Mouse (Mus musculus) kidney, embryonic 16.5 days (tissue): ENCODE measurements around the gene Gm6904. TPM values are rescaled to one million over a fixed set of nuclear protein-coding genes. Genes with fewer than 3 reads are reported as not detected.

Source experiments
- ATAC-seq: fragments of 200-750 bp; cut with Nextera tagmentation; 2 replicates; pipeline ENCODE4 v1.8.0; 2017; ENCODE audit warnings: moderate TSS enrichment; ENCODE audit not compliant: low FRiP score, low TSS enrichment
- H3K27ac ChIP-seq: fragments of 300-500 bp; sonication (generic); 2 replicates; pipeline ENCODE4 v1.5.1; 2014; ENCODE audit warnings: low read length
- H3K27me3 ChIP-seq: fragments of 300-500 bp; sonication (generic); 2 replicates; pipeline ENCODE4 v1.6.1; 2014; ENCODE audit warnings: low read length, control low read depth, mixed read lengths; ENCODE audit not compliant: insufficient read depth
- H3K36me3 ChIP-seq: fragments of 300-500 bp; sonication (generic); 2 replicates; pipeline ENCODE4 v1.6.1; 2014; ENCODE audit warnings: low read length, control low read depth, mixed read lengths; ENCODE audit not compliant: insufficient read depth
- H3K4me1 ChIP-seq: fragments of 300-500 bp; sonication (generic); 2 replicates; pipeline ENCODE4 v1.6.1; 2014; ENCODE audit warnings: low read length, control low read depth, mixed read lengths; ENCODE audit not compliant: insufficient read depth
- H3K4me2 ChIP-seq: fragments of 300-500 bp; sonication (generic); replicated peaks from 2 replicates; pipeline ENCODE4 v1.6.1; 2014; ENCODE audit warnings: low read depth, low read length
- H3K4me3 ChIP-seq: fragments of 300-500 bp; sonication (generic); 2 replicates; pipeline ENCODE4 v1.5.1; 2014; ENCODE audit warnings: mild to moderate bottlenecking, low read length
- H3K9ac ChIP-seq: fragments of 300-500 bp; sonication (generic); replicated peaks from 2 replicates; pipeline ENCODE4 v1.6.1; 2014; ENCODE audit warnings: low read length
- H3K9me3 ChIP-seq: fragments of 300-500 bp; sonication (generic); 2 replicates; pipeline ENCODE4 v1.6.1; 2016; ENCODE audit warnings: low read length, control low read depth
- WGBS: fragments of 180-500 bp; shearing (Covaris S2); extraction: QIAGEN DNeasy Blood & Tissue Kit; methylation state at CpG from one replicate; pipeline ENCODE4 v1.1.7; 2014; 5-methylcytosine and 5-hydroxymethylcytosine counted together
- polyA plus RNA-seq: library from polyadenylated mRNA; unstranded; fragments of >200 nt; fragmentation: Nextera tagmentation; extraction: Ambion mirVana; gene quantifications from 2 replicates; pipeline ENCODE4 v1.2.1, GENCODE M21; 2015

Gene Gm6904
- polyA plus RNA-seq, 1 experiment from 2014 or later = not detected

DNA sequence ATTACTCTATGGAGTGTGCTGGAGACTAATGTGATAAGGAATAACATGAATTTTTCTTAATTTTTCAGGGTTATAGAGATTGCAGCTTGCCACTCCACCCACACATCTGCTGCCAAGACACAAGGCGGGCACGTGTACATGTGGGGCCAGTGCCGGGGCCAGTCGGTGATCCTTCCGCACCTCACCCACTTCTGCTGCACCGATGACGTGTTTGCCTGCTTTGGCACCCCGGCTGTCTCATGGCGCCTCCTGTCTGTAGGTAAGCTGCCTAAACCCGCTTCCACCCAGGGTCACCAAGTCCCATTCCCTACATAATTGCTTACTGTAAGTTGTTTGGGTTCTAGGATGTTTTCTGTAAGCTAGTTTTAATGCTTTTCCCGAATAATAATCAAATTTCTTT, 33.8 kb downstream of the Gm6904 start:
- WGBS = 96% methylated on average over 11 of the region's 11 CpGs
- ATAC-seq = no peak
- no peaks in the 10 kb centered on the region for H3K4me1 ChIP-seq
- H3K9ac ChIP-seq = no peak overlapping the region
- no peak overlapping the region for H3K4me3 ChIP-seq
- H3K36me3 ChIP-seq = peaks cover 67% of the 10 kb centered on the region
- H3K4me2 ChIP-seq = no peak overlapping the region
- no peaks in the 10 kb centered on the region for H3K9me3 ChIP-seq
- H3K27ac ChIP-seq = no peak overlapping the region
- no peaks in the 10 kb centered on the region for H3K27me3 ChIP-seq

DNA sequence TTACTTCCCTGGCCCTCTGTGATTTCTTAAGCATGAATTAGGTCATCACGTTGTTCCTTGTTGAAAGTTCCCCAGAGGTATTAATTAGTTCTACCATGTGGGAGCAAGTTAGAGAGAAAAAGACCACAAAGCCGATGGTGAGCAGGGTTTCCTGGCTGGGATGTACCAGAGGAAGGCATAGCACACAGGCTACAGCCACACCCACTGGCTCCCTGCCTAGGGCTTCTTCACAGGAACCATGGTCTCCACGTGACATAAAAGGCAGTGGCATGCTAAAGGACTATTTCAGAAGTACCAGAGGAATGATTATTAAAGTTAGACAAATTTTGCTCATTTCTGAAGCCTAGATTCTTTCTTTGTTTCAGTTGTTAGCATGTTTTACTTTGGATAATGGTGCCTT, 40.8 kb downstream of the Gm6904 start:
- H3K9ac ChIP-seq = no peak overlapping the region
- H3K4me2 ChIP-seq = no peak overlapping the region
- no peak overlapping the region for H3K27ac ChIP-seq
- peaks cover 56% of the 10 kb centered on the region for H3K36me3 ChIP-seq
- no peaks in the 10 kb centered on the region for H3K27me3 ChIP-seq
- WGBS = 87% methylated on average over 3 of the region's 3 CpGs
- no peak overlapping the region for H3K4me3 ChIP-seq
- no peaks in the 10 kb centered on the region for H3K9me3 ChIP-seq
- no peak for ATAC-seq
- no peaks in the 10 kb centered on the region for H3K4me1 ChIP-seq

DNA sequence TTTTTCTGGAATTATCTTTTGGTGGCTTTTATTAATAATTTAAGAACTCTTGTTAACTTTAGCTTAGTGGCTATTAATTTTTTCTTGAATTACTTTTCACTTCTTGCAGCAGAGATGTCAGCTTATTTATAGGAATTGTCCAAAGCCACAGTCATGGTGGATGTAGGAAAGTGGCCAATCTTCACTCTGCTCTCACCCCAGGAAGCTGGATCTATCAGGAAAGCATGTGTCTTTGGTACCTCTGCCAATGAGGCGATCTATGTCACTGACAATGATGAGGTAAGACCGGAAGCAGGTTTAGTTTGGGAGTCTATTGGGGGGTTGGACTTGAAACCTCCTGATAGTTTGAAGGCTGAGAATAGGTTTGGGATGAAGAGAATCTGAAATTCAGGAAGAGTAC, 50.2 kb downstream of the Gm6904 start:
- WGBS = 99% methylated on average over 2 of the region's 2 CpGs
- Histone ChIP-seq H3K27me3 (no peaks in the 10 kb centered on the region), H3K9ac (no peak overlapping the region), H3K4me3 (no peak overlapping the region), H3K27ac (no peak overlapping the region), H3K9me3 (no peaks in the 10 kb centered on the region), H3K36me3 (peaks cover 3% of the 10 kb centered on the region; the same call in 1 of the 2 replicates), H3K4me1 (peaks cover 13% of the 10 kb centered on the region), H3K4me2 (no peak overlapping the region)
- ATAC-seq = no peak

DNA sequence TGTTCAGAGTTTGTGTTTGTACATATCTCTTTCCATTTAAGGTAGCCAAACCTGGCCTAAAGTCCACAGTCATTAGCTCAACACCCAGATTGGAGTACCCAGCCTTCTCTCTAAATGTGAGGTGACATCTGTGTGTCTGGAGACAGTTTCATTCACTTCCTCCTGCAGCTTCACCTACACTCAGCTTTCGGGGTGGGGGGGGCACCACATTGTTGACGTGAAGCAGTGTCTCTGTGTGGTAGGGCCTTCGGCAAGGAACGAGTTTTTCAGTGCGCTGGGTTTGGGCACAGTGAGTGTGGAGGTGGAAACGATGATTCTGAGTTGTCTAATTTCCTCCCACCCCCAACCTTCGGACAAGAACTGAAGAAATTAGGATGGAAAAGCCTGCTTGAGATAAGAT, 51.0 kb downstream of the Gm6904 start:
- no peaks in the 10 kb centered on the region for H3K27me3 ChIP-seq
- H3K4me3 ChIP-seq = no peak overlapping the region
- H3K9ac ChIP-seq = no peak overlapping the region
- ATAC-seq = no peak
- no peak overlapping the region for H3K4me2 ChIP-seq
- H3K27ac ChIP-seq = no peak overlapping the region
- H3K4me1 ChIP-seq = peaks cover 17% of the 10 kb centered on the region
- WGBS = 82% methylated on average over 7 of the region's 7 CpGs
- peaks cover 3% of the 10 kb centered on the region; the same call in 1 of the 2 replicates for H3K36me3 ChIP-seq
- H3K9me3 ChIP-seq = no peaks in the 10 kb centered on the region

DNA sequence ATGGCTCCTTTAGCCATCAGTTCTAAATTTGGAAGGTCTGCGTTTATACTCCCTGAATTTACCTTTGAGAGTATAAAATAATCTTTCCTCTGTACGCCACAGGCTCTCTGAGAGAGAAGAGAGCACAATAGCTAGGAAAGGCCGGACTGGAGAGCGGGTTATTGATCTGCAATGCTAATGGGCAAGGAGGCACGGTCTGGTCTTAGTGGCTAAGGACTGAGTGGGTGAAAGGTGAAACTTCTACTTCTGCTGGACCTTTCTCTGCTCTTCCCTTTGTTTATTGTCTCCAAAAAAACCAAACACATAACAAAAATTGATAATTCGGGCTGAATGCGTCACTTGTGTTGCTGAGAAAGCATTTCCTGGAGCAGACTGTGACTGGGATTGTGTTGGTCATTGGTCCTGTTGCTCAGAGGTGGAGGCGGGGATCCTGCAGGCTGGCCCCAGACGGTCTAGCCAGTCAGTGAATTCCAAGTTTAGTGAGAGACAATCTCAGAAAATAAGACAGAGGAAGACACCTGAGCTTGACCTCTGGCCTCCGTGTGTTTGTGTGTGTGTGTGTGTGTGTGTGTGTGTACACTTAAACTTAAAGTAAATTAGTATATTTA, 53.9 kb downstream of the Gm6904 start:
- Histone ChIP-seq H3K9ac (no peak overlapping the region), H3K9me3 (no peaks in the 10 kb centered on the region), H3K4me3 (no peak overlapping the region), H3K36me3 (no peaks in the 10 kb centered on the region), H3K4me1 (peaks cover 29% of the 10 kb centered on the region), H3K4me2 (no peak overlapping the region), H3K27me3 (no peaks in the 10 kb centered on the region), H3K27ac (no peak overlapping the region)
- 74% methylated on average over 10 of the region's 10 CpGs for WGBS
- ATAC-seq = no peak

DNA sequence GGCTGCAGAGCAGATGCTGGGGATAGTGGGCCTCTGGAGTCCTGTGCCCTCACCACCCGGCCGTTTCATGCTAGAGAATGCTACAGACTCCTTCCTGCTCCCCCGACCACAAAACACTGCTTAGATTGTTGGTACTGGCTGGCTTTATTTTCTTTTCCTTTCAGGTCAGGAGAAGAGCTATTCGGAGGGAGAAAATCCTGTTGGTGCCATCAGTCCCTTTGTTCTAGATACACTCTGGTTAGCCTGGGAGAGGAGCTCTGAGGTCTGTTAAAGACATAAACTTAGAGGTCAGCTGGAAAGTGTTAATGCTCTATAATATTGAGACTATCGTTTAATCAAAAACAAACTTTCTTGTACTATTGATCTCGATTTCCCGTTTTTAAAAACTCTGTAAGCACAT, 54.6 kb downstream of the Gm6904 start:
- H3K36me3 ChIP-seq = no peaks in the 10 kb centered on the region
- H3K27ac ChIP-seq = no peak overlapping the region
- ATAC-seq = no peak
- H3K27me3 ChIP-seq = no peaks in the 10 kb centered on the region
- H3K9ac ChIP-seq = no peak overlapping the region
- WGBS = 45% methylated on average over 7 of the region's 7 CpGs
- H3K4me2 ChIP-seq = no peak overlapping the region
- peaks cover 29% of the 10 kb centered on the region for H3K4me1 ChIP-seq
- H3K4me3 ChIP-seq = no peak overlapping the region
- H3K9me3 ChIP-seq = no peaks in the 10 kb centered on the region

DNA sequence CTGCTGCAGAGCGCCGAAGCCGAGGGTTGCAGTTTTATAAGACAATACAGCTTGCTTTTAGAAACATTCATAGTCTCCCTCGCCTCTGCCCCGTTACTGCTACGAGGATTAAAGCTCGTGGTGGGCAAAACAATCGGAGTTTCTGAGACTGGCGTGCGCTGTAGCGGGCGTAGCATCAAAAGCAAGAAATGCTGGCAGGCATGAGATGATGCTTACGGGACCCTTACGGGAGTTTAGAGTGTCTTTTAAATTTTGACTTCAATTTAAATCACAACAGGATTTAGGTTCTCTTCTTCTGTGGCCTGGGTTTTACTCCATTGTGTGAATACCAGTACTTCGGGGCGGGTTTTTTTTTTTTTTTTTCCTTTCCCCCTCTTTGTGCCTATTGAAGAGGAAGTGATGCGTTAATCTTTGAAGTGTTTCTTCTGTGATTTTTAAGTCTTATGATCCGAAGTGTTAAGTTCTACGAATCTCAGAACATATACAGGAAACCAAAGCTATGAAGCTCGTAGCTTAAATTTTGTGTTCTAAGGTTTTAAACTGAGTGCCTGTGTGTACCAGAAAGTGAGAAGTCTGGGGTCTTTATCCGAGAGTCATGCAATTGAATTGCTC, 58.3 kb downstream of the Gm6904 start:
- Histone ChIP-seq H3K27ac (peak overlapping the region; percentile 94), H3K4me3 (peak overlapping the region; percentile 74), H3K36me3 (no peaks in the 10 kb centered on the region), H3K27me3 (no peaks in the 10 kb centered on the region), H3K4me1 (peaks cover 25% of the 10 kb centered on the region), H3K9me3 (no peaks in the 10 kb centered on the region), H3K4me2 (peak overlapping the region; percentile 55), H3K9ac (peak overlapping the region; percentile 92)
- no peak for ATAC-seq
- WGBS = under 1% methylated on average over 21 of the region's 21 CpGs

DNA sequence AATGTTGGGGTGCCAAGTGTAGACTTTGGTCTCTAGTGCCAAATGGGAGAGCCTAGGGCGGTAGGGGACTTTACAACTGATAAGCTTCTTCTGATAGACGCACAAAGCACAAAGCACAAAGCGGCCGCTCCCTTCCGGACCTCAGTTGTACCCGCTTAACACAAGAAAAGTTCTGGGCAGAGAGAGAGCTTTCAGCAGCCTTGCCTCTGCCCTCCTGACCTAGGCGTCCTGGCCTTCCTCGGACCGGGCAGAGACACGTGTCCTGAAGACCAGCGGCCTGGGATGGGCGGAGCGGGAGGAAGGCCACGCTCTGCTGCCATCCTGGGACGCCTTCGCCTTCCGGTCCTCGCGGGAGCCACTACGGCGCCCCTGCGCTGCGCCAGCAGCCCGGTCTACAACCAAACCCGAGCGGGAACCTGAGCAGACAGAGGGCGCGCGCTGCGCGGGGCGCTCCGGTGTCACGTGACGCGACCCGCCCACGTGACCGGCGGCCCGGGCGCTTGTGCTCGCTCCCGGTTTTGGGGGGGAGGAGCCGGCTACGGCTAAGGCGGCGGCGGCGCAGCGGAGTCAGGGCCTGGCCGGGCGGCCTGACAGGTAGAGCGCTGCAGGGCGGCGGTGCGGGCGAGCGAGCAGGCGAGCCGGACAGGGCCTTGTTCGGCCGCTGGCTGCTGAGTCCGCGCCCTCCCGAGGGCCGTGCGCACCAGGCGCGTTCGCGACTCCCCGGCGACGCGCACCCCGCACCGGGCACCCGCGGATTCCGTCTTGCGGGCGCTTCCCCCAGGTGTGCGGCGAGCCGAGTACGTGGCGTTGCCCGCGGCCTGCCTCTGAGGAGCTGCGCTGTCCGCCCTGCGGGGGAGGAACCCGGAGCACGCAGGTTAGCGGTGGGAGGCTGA, 59.1 kb downstream of the Gm6904 start, which contains the start of gene Rcbtb1:
Rcbtb1 (plus strand) TSS at position 499 of the 893 bp plus-strand sequence.
- Histone ChIP-seq H3K36me3 (no peaks in the 10 kb centered on the region), H3K4me2 (peak within 1 kb of the TSS; percentile 55), H3K9ac (peak within 1 kb of the TSS; percentile 92), H3K4me3 (peak within 1 kb of the TSS; percentile 74), H3K27me3 (no peaks in the 10 kb centered on the region), H3K9me3 (no peaks in the 10 kb centered on the region), H3K4me1 (peaks cover 22% of the 10 kb centered on the region), H3K27ac (peak within 1 kb of the TSS; percentile 94)
- WGBS = under 1% methylated on average over 92 of the region's 96 CpGs
- ATAC-seq = peak; percentile 98
